Mouse (Mus musculus): ENCODE data around the gene Anks6.
"Not testable (repeated sequence)": the region's sequence is repeated elsewhere in the genome, so short reads cannot be mapped to it uniquely, and the experiment has no call there.

Anks6 gene

GRCm38 (mm10) chr4:47056791-47057509 lies at the start of gene Anks6:
Gene Anks6 (minus strand): TSS chr4:47057427.
- peak in 1 of 2 experiments; percentile 23 for DNase-seq

- no peak for DNase-seq
These were observed 46.3 kb upstream of the Anks6 start for GRCm38 (mm10) chr4:47103561-47103960.

- no peak for DNase-seq
These were observed 36.4 kb upstream of the Anks6 start for GRCm38 (mm10) chr4:47093647-47094046.

- DNase-seq: no peak
These were observed 35.9 kb upstream of the Anks6 start for GRCm38 (mm10) chr4:47093161-47093560.

GRCm38 (mm10) chr4:47092387-47093021 lies 35.3 kb upstream of the Anks6 start:
- DNase-seq: peak in 1 of 2 experiments; percentile 7

- peak; percentile 30 to 54 for DNase-seq
These were observed 34.5 kb upstream of the Anks6 start, which contains the start of gene Galnt12 for GRCm38 (mm10) chr4:47091493-47092386. Gene Galnt12 (plus strand): TSS chr4:47091909.

- DNase-seq: no peak
These were observed 31.4 kb upstream of the Anks6 start for GRCm38 (mm10) chr4:47088671-47089070.

- no peak for DNase-seq
These were observed 26.6 kb upstream of the Anks6 start for GRCm38 (mm10) chr4:47083824-47084223.

- no peak for DNase-seq
These were observed 23.4 kb upstream of the Anks6 start for GRCm38 (mm10) chr4:47080647-47081010.

GRCm38 (mm10) chr4:47079997-47080646 lies 22.9 kb upstream of the Anks6 start:
- no peak for DNase-seq

- DNase-seq: no peak
These were observed 17.8 kb upstream of the Anks6 start for GRCm38 (mm10) chr4:47075054-47075453.

GRCm38 (mm10) chr4:47060900-47061299 lies 3.7 kb upstream of the Anks6 start:
- DNase-seq: no peak

- no peak for DNase-seq
These were observed 491 bp upstream of the Anks6 start for GRCm38 (mm10) chr4:47057510-47058325.

- DNase-seq: no peak
These were observed 1.6 kb downstream of the Anks6 start for GRCm38 (mm10) chr4:47055570-47056080.

- DNase-seq: not testable (repeated sequence)
These were observed 2.1 kb downstream of the Anks6 start for GRCm38 (mm10) chr4:47055170-47055569.

GRCm38 (mm10) chr4:47051905-47052304 lies 5.3 kb downstream of the Anks6 start:
- DNase-seq: no peak

GRCm38 (mm10) chr4:47050642-47051381 lies 6.4 kb downstream of the Anks6 start:
- no peak for DNase-seq

- DNase-seq: peak; percentile 35 to 81
These were observed 7.1 kb downstream of the Anks6 start for GRCm38 (mm10) chr4:47050167-47050566.

GRCm38 (mm10) chr4:47049216-47049615 lies 8.0 kb downstream of the Anks6 start:
- DNase-seq: no peak

GRCm38 (mm10) chr4:47047765-47048164 lies 9.5 kb downstream of the Anks6 start:
- DNase-seq: no peak

GRCm38 (mm10) chr4:47046974-47047373 lies 10.3 kb downstream of the Anks6 start:
- no peak for DNase-seq

Measured in spleen, adult 18-20 months (tissue).